Mouse (Mus musculus): ENCODE data around the gene C1ql2.
A peak's percentile ranks its signal among the peaks of the same experiment; 100 is the strongest.

The C1ql2 gene

DNA sequence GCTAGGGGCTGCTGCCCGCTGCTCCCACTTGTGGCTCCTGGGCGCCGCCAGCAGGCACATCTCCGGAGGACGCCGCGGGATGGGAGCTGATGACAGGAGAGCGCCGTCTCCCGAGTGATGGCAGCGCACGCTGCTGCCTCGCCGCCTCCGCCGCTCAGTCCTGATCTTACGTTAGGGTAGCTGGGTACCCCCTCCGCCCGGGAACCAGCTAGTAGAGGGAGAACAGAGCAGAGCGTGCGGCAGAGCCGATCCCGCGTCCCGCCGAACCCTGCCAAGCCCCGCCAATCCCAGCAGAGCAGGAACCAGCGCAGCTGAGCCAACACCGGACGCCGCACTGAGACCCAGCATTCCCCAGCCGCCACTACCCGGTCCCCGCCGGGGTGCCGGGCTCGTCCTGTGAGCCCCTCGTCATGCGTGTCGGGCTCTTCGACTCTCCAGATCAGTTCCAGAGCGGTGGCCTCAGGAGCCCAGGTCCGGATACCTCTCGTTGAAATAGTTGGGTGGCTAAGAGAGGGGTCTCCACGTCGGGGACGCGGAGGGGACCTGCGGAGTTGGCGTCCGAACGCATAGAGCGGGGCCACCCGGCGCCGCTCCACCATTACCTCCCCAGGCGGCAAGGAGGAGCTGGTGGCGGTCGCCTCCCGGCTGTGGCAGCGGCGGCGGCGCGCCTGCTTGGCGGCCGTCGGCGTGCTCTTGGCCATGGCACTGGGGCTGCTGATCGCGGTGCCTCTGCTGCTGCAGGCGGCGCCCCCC is at the start of gene C1ql2:
C1ql2 (plus strand) TSS at position 164 of the 753 bp plus-strand sequence.
- DNase-seq (ENCODE audit: low spot score): no peak

DNA sequence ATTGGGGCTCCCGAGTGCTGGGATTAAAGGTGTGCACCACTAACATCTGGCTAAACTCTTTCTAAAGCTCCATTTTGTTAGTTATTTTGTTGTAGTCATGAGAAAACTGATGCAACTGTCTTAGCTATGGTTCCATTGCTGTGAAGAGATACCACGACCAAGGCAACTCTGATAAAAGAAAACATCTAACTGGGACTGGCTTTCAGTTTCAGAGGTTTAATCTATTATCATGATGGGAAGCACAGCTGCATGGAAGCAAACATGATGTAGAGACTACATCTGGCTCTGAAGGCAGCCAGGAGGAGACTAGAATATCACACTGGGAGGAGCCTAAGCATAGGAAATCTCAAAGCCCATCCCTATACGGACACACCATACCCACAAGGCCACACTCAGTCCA is 48.7 kb upstream of the C1ql2 start:
- no peak for DNase-seq (ENCODE audit: low spot score)

DNA sequence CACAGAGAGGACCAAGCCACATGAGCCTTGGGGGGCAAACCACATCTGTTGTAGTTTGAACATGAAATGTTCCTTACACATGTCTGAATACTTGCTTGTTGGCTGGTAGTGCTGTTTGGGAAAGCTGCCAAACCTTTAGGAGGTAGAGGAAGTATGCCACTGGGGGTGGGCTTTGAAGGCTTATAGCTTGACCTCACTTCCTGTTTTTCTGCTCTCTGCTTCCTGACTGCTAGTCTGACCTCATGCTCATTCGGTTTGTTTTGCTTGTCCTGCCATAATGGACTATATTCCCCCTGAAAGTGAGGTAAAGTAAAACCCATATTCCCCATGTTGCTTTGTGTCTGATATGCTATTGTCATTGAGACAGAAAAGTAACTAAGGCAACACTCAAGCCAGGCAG is 46.6 kb upstream of the C1ql2 start:
- DNase-seq (ENCODE audit: low spot score): no peak

DNA sequence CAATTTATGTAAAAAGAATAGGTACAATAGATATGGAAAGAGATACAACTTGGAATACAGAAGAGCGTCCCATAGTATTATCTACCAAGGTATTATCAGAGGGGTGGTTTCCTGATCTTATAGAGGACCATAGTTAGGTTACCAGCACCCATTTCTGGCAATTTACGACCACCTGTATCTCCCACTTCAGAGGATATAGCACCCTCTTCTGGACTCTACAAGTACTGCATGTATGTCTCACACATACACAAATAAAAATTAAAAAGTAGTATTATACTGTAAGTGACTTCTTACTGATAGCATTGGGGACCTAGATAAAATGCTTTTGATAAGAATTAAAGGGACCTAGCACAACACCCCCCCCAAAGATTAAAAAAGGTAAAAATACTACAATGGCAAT is 43.4 kb upstream of the C1ql2 start:
- DNase-seq (ENCODE audit: low spot score): no peak

DNA sequence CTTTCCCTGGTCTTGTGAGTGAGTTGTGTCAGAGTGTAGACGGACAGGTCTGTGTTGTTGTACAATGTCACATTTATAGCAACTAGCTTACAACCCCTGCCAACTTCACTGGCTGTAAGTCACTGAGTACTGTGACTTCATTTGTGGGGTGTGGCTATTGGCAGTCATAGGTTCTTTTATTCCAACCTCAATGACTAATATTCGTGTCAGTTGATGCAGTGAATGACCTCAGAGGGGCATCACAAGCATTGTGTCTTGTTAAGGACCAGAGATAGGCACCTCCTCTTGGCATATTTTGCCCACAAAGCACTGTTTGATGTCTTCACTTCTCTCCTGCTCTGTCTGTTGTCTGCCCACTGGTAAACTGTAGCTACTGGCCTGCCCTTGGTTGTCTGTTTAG is 34.6 kb upstream of the C1ql2 start:
- no peak for DNase-seq (ENCODE audit: low spot score)

DNA sequence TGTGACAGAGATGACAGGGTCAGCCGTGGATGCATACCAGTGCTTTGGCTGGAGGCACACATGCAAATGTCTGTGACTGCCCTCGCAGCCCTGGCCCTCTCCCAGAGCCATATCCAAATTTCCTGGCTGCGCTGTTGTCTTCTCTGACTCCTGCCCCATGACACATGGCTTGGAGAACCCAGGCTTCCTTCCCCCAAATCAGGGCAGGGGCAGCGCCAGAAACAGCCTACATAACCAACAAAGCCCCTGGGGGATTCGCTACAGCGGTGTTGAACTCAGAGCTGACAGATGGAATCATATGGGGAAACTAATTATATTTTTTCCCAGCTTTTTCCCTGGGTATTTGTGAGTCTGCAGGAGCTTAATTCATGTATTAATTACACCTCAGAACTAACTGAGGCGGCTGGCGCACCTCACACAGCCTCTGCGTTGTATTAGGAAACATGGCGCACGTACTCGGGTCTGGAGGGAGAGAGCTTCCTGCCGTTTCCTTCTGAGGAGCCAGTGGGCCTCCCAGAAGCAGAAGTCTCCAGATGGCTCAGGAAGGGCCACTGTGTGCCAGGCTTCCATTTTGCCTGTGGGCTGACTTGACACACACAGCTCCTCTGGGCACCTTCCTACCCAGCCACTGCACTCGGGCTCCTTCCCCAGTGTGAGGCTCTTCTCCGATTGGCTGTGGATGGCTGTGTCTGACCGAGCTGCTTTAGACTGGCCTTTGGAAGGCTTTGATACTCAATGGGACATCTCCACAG is 18.9 kb upstream of the C1ql2 start:
- no peak for DNase-seq (ENCODE audit: low spot score)

DNA sequence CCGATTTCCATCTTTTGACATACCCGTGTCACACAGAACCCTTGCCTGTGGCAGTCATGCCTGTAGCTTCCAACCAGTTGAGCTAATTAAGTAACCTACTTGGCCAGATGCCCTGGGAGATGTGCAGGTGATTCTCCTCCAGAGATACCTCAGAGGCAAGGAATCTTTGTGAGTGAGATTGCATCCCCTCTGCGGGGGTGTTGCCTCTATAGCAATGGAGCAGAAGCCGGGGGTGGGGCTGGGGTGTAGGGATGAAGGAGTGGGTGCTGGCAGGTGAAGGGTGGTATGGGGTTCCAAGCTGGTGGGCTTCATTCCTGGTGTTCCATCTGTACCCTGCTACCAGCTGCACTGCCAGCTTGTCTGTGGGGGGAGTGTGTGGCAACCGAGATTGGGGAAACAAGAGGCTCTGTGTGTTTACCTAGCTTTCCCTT is 17.2 kb upstream of the C1ql2 start:
- no peak for DNase-seq (ENCODE audit: low spot score)

DNA sequence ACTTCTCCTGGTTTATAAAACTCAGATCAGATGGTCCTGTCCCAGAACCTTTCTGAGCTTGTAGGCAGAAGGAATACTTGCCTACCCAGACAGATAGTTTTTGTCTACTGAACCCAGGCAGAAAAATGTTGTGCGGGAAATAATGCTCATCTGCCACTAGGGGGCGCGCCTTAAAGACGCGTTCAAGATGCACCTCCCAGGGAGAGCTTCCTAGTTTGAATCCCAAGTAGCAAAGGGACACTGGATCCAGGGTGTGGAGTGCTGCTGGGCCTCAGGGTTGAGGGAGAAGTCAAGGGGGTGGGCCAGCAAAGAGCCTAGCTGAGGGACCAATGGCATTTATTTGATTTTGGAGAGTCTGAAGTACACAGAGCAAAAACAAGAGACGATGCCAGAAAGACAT is 12.7 kb upstream of the C1ql2 start:
- DNase-seq (ENCODE audit: low spot score): peak; percentile 33

DNA sequence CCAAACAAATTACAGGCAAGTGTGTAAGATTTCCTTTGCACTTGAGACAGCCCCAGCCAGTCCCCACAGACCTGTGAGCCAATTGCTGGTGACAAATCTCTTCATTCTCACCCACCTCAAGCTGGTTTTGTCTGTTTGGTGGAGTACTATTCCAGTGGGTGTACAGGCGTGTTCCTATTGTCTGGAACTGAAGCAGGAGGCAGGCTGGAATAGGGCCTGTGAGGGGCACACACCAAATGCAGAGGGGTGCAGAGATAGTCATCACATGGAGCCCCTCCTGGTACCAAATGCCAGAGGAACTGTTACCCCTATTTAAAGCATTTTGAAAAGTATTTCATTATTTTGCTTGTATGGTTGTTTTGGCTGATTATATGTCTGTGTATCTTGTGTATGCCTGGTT is 12.2 kb upstream of the C1ql2 start:
- DNase-seq (ENCODE audit: low spot score): no peak

DNA sequence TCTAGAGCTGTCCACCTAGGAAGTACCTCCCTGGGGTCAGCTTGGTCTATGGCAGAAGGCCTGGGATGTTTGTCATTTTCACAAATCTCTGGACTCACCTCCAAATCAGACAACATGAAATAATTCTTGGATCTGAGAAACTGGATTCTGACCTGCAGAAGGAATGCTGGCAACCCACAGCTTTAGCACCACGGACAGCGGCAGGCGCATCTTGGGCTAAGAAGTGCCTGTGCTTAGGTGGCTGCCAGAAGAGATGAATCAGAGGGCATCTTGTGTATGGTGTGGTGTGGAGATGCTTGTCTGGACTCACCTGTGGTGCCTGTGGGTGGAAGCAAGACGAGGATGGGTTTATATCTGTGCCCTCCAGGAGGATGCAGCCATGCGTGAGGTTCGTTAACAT is 8.5 kb upstream of the C1ql2 start:
- DNase-seq (ENCODE audit: low spot score): no peak

DNA sequence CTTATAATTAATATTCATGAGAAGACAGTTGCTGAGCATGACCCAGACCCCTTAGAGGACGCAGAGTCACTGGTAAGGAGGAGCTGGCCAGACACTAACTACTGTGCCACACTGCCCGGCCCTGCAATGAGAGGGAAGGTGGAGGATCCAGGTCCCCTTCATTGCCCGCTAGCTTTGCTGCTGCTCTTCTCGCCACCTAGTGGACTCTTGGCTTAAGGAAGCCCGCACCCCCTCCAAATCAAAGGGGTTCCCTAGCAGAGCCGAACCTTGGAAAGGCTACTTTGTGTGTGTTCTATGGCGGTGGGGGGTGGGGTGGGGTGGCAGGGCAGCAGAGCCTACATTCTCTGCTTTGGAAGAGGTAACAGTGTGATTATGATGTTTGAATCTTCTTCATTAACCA is 2.4 kb upstream of the C1ql2 start:
- no peak for DNase-seq (ENCODE audit: low spot score)

DNA sequence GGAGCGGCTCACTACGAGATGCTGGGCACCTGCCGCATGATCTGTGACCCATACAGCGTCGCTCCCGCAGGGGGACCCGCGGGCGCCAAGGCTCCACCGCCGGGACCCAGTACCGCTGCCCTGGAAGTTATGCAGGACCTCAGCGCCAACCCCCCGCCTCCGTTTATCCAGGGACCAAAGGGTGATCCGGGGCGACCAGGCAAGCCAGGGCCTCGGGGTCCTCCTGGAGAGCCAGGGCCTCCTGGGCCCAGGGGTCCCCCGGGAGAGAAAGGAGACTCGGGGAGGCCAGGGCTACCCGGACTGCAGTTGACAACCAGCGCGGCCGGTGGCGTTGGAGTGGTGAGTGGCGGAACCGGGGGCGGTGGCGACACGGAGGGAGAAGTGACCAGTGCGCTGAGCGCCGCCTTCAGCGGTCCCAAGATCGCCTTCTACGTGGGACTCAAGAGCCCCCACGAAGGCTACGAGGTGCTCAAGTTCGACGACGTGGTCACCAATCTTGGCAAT is 842 bp downstream of the C1ql2 start:
- DNase-seq (ENCODE audit: low spot score): no peak

DNA sequence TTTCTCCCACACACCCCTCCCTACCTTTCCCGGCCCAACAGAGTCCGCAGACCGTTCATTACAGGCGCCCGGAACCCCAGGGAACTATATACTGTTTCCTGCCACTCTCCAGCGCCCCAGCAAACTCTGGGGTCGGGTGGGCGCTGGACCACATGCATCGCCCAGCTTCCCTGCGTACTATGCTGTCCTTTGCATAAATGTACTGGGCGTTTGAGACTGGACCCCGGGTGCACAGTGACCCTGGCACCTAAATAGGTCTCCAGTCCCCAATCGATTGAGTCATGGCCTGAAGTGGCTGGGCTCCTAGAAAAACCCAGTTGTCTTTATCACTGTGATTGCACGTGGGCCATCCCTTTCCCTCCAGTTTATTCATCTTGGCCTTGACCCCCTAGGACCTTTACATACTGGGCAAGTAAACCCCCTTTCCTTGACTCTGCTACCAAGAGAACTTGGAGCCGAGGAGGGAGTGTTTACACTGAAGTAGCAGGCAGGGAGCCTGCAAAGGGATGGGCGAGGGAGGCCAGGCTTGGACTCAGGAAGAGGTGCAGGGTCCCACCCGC is 1.5 kb downstream of the C1ql2 start:
- DNase-seq (ENCODE audit: low spot score): no peak

DNA sequence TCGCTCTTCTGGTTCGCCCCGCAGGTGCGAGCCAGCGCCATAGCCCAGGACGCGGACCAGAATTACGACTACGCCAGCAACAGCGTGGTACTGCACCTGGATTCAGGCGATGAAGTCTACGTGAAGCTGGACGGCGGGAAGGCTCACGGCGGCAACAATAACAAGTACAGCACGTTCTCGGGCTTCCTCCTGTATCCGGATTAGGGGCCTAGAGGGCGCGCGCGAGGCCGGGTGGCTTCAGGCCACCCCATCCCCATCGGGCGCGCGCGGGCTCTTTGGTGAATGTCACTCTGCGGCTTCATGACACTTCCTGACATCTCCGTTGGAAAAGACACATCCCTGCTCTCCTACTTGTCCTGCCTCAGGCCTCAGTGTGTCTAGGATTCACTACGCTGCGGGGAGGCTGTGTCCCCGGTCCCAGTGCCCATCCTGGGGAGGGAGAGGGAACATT is 2.0 kb downstream of the C1ql2 start:
- no peak for DNase-seq (ENCODE audit: low spot score)

DNA sequence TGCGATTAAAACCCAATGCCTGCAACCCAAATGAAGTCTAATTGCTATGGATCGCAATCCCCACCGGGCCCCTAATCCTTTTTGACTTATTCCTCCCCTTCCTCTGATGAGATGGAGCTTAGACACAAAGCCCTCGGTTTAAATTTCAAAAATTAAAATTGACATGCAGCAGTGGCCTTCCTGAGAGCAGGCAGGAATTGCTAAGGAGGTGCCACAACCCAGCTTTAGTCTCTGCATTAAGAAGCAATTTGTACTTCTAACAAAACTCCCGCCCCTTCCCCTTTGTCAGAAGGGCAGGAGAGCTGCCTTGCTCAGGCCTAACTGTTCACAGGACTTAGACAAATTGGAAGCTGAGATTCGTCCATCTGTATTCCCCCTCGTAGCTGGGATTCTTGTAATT is 4.6 kb downstream of the C1ql2 start:
- no peak for DNase-seq (ENCODE audit: low spot score)

DNA sequence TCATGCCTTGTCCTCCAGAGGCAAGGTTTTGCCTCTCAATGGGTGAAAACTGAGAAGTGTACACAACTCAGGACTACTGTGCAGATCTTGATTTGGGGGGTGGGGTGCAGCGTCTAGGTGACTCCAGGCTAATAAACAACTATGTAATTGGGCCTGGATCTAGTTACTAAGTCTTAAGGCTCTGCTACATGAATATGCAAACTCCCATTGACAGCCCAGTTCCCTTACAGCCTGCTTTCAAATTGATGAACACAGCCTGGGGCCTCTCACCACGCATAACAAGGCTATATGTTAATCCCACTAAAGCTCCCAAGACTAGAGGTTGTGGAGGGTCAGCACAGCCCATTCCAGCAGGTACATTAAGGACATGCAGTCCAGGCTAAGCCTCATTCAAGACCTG is 14.0 kb downstream of the C1ql2 start:
- DNase-seq (ENCODE audit: low spot score): no peak

DNA sequence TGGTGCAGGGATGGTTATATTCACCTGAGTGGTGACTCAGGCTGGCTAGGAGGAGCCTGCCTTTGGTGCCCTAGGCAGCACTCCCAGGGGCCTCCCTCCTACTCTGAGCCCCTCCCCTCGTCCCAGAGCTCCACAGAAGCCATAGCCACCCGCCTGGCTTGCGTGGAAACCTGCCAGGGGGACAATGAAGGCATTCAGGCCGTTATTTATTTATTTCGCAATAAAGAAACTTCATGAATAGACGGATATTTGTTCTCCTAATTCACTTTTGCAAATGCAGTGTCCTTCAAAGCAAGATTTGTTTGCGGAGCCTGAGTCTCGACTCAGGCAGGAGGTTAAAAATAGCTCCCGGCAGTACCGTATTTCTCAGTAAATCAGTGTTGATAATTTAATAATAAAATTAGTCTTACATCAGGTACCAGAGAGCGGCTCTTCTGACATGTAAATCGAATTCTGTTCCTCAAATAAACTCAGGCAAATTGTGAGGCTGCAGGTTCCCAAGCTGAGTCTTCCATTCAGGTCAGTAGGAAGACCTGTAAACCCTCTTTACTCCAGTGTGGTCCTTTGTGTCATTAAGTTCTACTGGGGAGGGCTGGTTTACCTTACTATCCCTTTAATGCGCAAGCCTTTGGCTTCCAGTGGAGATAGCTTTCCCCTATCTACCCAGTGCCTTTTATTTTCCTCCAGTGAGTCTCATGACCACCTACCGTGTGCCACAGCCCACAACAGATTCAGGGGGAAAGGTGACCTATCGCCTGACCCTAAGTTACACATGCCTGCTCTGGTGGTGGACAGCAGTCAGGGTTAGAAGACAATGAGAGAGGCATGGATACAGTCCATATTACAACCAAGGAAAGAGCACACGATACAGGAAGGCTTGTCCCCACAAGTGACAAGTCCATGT is 17.2 kb downstream of the C1ql2 start:
- peak; percentile 27 for DNase-seq (ENCODE audit: low spot score)

DNA sequence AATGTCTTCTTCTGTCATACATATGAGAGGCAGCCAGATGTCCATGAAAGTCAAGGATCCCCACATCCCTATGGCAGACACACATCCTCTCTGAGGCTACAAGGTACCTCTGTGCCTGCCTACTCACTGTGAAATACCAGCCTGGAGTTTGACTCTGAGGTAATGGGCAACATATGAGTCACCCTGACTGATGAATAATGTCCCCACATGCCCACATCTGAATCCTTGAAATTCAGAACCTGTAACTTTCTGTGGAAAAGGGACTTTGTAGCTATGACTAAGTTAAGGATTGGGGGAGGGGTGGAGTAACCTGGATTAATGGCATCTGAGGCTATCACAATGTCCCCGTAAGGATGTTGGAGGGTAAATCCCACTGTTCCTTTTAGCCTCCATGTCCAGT is 23.3 kb downstream of the C1ql2 start:
- no peak for DNase-seq (ENCODE audit: low spot score)

DNA sequence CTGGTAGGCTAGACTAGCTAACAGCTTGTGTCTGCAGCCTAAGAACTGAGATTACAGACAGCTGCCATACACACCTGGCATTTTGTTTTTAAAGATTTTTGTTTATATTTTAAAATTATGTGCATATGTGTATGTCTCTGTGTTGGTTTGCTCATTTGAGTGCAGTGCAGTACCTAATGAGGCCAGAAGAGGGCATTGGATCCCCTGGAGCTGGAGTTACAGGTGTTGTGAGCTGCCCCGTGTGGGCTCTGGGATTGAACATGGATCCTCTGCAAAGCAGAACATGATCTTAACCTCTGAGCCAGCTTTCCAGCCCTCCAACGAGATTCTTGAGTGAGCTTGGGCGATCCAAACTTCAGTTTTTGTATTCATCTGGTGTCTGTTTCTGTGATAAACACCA is 27.8 kb downstream of the C1ql2 start:
- DNase-seq (ENCODE audit: low spot score): no peak

DNA sequence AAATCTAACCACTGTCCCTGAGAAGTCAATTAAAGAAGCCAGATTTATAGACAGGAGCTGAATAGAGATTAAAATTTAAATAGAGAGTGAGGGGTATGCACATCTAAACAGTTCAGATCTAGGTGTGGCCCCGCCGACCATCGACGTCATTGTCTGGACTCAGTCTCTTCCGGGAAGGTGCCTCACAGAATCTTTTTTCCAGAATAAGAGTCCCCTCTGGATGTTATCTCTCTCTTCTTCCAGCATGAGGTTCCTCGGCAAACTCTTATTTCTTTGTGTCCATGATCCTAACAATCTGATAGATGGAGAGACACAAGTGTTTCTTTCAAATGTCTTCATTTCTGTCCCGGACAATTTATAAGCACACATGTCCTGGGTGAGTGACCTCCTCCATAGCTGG is 33.7 kb downstream of the C1ql2 start:
- no peak for DNase-seq (ENCODE audit: low spot score)

DNA sequence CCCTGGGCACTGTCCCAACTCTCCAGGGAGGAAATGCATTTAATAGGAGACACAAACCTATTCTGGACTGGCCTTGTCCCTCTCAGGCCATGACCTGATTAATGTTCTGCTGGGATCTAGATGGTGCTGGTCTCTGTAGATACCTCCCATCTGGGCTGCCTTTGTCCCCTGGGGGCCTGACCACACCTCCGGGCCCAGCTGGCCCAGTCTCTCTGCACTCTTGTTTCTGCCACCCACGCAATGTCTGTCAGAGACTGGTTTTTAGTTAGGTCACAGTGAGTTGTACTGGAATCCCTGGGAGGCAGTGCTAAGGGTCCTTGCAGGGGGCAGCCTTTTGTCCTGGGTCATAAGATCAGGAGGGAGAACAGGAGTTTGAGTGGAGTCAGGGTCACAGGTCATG is 34.5 kb downstream of the C1ql2 start:
- no peak for DNase-seq (ENCODE audit: low spot score)

DNA sequence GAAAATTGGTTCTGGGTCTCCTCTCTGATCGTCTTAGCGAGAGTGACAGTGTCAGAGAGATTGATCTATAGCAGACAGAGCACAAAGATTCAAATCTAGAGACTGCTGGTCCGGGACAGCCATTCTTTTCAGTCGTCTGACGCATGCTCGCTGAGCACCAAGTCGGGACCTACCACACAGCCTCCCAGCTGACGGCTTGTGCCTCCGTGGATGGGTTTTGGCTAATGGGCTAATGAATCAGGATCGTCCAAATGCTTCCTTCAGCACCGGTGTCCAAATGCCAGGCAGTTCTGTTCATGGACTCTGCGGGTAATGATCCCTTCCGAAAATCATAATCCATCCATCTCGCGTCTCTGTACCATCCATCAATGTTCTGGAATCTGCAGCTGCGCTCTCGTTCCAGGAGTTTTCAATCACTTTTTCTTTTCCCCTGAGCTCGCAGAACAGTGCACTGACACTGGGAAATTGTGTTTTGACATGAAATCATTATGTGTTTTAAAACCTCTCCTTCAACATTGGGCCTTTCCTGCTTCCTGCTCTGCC is 44.7 kb downstream of the C1ql2 start:
- DNase-seq (ENCODE audit: low spot score): no peak

All from left cerebral cortex, adult 11 months (tissue).